Mouse (Mus musculus) E14TG2a.4 (cell line): ENCODE measurements around the gene Umad1.

ENCODE experiments used
- CTCF ChIP-seq: conservative IDR thresholded peaks from 2 replicates; pipeline ENCODE4 v1.5.1; 2014; ENCODE audit warnings: low read length
- NANOG ChIP-seq: IDR thresholded peaks from 2 replicates; pipeline ENCODE4 v1.6.1; 2014; ENCODE audit warnings: borderline replicate concordance, low read length, mixed read lengths
- POU5F1 ChIP-seq: IDR thresholded peaks from 2 replicates; pipeline ENCODE4 v1.6.1; 2014; ENCODE audit warnings: low read length, borderline replicate concordance

DNA sequence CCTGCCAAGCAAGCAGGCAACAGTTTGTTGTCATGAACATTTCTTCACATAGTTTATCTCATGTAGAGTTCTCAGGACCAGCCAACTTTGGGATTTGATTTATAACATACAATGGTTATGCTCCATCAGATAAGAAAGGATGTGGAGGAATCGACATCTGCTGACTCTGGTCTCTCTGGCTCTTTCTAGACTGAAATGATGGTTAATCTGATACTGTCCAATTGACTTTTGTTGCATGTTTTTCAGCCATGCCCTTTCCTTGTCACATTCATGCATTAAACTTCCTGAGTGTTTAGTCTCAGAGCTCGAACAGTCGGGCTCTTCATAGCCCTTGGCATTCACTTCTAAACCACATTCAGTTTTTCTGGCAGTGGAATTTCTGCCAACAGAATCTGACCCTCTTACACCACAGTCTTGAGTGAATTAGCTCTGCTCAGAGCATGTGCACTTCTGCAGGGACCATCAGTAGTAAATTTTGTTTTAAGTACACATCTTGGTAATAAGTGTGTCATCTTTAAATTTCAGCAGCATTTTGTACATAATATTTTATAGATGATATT is 26.4 kb downstream of the Umad1 start:
- TF ChIP-seq CTCF (no peak), NANOG (no peak), POU5F1 (no peak)
